Mouse (Mus musculus) naive thymus-derived CD4-positive, alpha-beta T cell, adult 2 months (primary cell): ENCODE data around the gene Sfswap.
"Not testable (repeated sequence)": the region's sequence is repeated elsewhere in the genome, so short reads cannot be mapped to it uniquely, and the experiment has no call there.

Experiments
- DNase-seq: peaks from one replicate; pipeline ENCODE4 v3.0.0-alpha.2; 2011; ENCODE audit warnings: low read depth

Gene Sfswap

GRCm38 (mm10) chr5:129586016-129586415, 85.0 kb downstream of the Sfswap start:
- peak; percentile 90 for DNase-seq

- no peak for DNase-seq
These were observed 85.5 kb downstream of the Sfswap start for GRCm38 (mm10) chr5:129586471-129586870.

- DNase-seq: no peak
These were observed 89.9 kb downstream of the Sfswap start for GRCm38 (mm10) chr5:129590915-129591314.

GRCm38 (mm10) chr5:129594116-129595114, 93.4 kb downstream of the Sfswap start:
- peak; percentile 89 for DNase-seq

GRCm38 (mm10) chr5:129602071-129602487, 101.1 kb downstream of the Sfswap start:
- DNase-seq: peak; percentile 18

- DNase-seq: no peak
These were observed 106.5 kb downstream of the Sfswap start for GRCm38 (mm10) chr5:129607476-129607875.

GRCm38 (mm10) chr5:129611060-129611459, 110.0 kb downstream of the Sfswap start:
- DNase-seq: peak; percentile 62

GRCm38 (mm10) chr5:129620600-129620999, 119.6 kb downstream of the Sfswap start:
- DNase-seq: not testable (repeated sequence)
